Mouse (Mus musculus): ENCODE results near the gene Prkab2.

The Prkab2 gene

GRCm38 (mm10) chr3:97657655-97658411 lies at the start of gene Prkab2:
Prkab2 (plus strand) TSS chr3:97658193.
- DNase-seq, result peak; percentile 99

GRCm38 (mm10) chr3:97609201-97609844 lies 48.7 kb upstream of the Prkab2 start:
- DNase-seq, result peak; percentile 80

GRCm38 (mm10) chr3:97609845-97610410 lies 48.1 kb upstream of the Prkab2 start, which contains the start of gene Chd1l:
Chd1l (minus strand) TSS chr3:97610203.
- DNase-seq, result peak; percentile 95

DNA sequence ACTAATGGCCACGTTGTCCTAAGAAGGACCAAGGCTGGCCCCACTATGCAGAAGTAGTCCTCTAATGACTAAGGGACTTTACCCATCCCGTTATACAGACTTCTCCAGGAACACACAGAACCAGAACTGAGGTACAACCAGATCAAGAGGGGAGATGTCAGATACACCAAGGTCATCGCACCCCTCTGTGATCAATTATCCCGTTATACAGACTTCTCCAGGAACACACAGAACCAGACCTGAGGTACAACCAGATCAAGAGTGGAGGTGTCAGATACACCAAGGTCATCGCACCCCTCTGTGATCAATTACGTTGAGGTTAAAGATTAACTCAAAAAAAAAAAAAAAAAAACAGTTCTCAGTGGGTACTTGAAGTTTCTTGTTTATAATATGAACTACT lies 47.0 kb upstream of the Prkab2 start:
- DNase-seq, result no peak

GRCm38 (mm10) chr3:97615154-97615553 lies 42.8 kb upstream of the Prkab2 start:
- DNase-seq, result no peak

DNA sequence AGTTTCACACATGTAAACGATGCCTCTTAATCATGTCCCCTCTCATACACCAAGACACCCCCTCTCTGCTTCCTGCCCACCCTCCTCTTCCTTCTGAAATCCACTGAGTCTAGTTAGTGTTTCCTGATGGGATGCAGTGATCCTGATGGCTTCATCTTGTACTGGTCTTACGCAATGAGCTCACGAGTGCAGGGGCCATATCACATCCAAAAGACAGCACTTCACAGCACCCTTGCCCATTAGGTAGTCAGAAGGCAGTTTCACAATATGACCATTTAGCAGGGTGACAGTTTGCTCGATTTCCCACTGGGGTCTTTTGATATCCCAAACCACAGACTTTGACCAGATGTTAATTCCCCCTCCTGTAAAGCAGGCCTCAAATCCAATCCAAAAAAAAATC lies 42.1 kb upstream of the Prkab2 start:
- no peak for DNase-seq

DNA sequence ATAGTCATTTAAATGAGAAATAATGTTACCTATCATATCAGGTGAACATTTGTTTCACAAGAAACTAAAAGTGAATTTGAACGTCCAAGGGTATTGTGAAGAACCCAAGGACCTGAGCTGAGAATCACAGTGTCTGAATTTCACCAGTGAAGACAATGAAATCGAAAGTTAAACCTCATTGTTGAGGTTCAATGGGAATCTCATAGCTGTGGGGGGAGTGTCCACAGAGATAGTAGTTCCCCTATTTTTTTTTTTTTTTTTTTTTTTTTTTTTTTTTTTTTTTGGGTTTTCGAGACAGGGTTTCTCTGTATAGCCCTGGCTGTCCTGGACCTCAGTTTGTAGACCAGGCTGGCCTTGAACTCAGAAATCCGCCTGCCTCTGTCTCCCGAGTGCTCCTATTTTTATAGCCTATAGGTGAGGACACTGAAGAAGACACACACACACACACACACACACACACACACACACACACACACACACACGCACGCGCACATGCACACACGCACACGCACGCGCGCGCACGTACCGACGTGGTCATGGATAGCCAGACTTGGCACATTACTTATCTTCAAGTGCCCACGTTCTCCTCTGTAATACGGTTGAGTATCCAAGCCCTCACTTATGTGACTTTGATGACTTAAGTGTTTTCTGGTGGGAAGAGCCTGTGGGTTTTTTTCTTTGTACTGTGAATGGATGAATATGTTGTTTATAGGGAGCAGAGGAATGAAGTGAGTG lies 40.7 kb upstream of the Prkab2 start:
- DNase-seq, result no peak

- no peak for DNase-seq
These were observed 40.1 kb upstream of the Prkab2 start for GRCm38 (mm10) chr3:97617899-97618298.

GRCm38 (mm10) chr3:97620657-97621056 lies 37.3 kb upstream of the Prkab2 start:
- DNase-seq, result no peak

- DNase-seq, result no peak
These were observed 33.4 kb upstream of the Prkab2 start for GRCm38 (mm10) chr3:97624611-97625010.

- no peak for DNase-seq
These were observed 30.1 kb upstream of the Prkab2 start for GRCm38 (mm10) chr3:97627893-97628292.

GRCm38 (mm10) chr3:97628391-97629001 lies 29.5 kb upstream of the Prkab2 start, which contains the start of gene Fmo5:
Fmo5 (plus strand) TSS chr3:97628804.
- peak; percentile 84 for DNase-seq

GRCm38 (mm10) chr3:97629941-97630340 lies 28.1 kb upstream of the Prkab2 start:
- no peak for DNase-seq

DNA sequence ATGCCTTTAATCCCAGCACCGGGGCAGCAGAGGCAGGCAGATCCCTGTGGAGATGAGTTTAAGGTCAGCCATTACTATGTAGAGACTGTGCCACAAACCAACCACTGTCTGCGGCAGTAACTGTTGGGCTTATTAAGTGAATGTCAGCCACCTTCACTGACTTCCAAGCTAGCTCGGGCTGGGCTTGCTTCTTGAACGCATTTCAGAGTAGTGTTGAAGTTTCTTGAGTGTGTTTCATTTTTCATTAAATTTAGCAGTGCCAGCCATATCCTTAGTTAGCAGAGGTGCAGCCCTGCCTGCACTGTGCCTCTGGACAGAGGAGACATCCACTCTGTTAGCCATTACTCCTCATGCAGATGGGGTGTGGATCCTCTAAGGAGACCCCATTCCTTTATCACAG lies 27.2 kb upstream of the Prkab2 start:
- DNase-seq, result no peak

DNA sequence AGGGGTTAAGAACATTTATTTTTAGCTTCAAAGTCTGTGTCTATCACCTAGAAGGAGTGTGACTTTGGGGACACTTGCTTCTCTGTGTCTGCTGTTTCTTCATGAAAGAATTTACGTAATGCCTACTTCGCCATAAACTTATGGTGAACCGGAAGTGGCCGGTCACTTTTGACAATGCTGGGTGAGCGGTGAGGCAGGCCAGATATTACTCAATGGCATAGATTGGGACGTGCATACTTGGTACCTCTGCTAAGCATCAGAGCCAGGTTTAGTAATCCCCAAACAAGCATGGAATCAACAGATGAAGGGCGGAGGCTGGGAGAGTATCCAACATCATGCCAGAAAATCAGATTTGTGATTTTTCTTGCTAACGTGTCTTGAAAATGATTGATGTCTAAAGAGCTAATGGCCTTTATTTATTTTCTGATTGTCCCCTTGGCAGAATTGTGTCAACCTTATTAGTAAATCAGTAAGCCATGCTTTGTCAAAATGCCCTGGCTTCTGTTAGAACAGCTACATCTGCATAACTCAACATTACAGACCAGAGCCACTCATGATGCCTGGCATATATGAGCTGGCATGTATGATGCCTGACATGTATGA lies 26.6 kb upstream of the Prkab2 start:
- no peak for DNase-seq

GRCm38 (mm10) chr3:97633456-97633855 lies 24.5 kb upstream of the Prkab2 start:
- DNase-seq, result no peak

DNA sequence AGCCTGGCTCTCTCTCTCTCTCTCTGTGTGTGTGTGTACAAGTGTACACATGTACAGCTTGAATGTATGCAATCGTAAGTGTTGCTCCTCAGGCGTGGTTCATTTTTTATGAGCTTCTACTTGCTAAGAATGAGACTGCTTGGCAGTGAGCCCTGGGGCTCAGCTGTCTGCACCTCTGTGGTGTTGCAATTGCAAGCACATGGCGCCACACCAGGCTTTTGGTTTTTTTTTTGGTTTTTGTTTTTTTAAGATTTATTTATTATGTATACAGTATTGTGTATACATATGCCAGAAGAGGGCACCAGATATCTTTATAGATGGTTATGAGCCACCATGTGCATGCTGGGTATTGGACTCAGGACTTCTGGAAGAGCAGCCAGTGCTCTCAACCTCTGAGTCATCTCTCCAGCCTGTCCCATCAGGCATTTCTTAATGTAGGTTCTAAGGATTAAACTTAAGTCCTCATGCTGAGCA lies 23.7 kb upstream of the Prkab2 start:
- DNase-seq, result no peak

DNA sequence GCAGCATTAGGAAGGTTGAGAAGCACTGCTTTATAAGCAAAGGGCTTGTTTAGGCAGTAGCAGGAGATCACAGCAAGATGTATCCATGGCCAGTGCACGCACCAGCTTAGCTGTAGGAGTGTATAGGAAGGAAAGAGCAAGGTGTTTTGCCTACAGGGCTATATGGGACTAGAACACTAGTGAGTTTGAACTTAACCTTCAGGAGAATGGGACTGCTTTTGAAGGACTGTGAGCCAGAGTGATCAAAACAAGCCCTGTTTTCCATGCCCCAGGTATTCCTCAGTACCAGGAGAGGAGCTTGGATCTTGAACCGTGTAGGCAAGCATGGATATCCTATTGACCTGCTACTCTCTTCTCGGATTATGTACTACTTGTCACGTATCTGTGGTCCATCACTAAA lies 16.6 kb upstream of the Prkab2 start:
- no peak for DNase-seq

- DNase-seq, result no peak
These were observed 16.0 kb upstream of the Prkab2 start for GRCm38 (mm10) chr3:97642001-97642400.

DNA sequence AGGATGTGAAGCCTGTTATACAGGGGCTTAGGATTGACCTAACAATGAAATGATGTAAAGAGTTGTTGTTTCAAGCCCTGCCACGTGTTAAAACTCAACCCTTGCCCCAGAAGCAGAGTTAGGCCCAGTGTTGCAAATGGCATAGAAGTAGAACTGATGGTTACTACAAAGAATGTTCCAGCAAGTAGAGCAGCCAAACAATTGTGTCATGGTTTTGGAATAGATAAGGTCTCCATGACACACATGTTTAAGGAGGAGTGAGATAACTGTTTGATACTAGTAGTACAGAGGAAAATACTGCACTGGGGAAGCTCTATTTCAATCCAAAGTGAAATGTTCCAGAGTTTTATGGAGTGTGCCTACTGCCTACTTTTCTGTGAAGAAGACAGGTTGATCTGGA lies 9.5 kb upstream of the Prkab2 start:
- no peak for DNase-seq

GRCm38 (mm10) chr3:97649022-97649421 lies 9.0 kb upstream of the Prkab2 start:
- no peak for DNase-seq

GRCm38 (mm10) chr3:97649469-97649868 lies 8.5 kb upstream of the Prkab2 start:
- no peak for DNase-seq

All from thymus, postnatal 14 days (tissue).